Mouse (Mus musculus) CH12.LX (cell line): ENCODE measurements around the gene Capza1.

Experiments used
- CHD2 ChIP-seq: IDR thresholded peaks from 2 replicates; pipeline ENCODE4 v1.6.1; 2011; ENCODE audit warnings: low read length, improper control_type of control experiment
- EP300 ChIP-seq: IDR thresholded peaks from 2 replicates; pipeline ENCODE4 v1.6.1; 2011; ENCODE audit warnings: low read length, improper control_type of control experiment
- USF1 ChIP-seq: IDR thresholded peaks from 2 replicates; pipeline ENCODE4 v1.6.1; 2014; ENCODE audit warnings: low read depth, mild to moderate bottlenecking, inconsistent platforms, low read length, improper control_type of control experiment
- ZKSCAN1 ChIP-seq: IDR thresholded peaks from 2 replicates; pipeline ENCODE4 v1.6.1; 2012; ENCODE audit warnings: low read depth, inconsistent platforms, low read length, improper control_type of control experiment, borderline replicate concordance

- TF ChIP-seq USF1: no peak
- TF ChIP-seq ZKSCAN1: no peak
- no peak for TF ChIP-seq CHD2
- no peak for TF ChIP-seq EP300
These were observed 46.8 kb downstream of the Capza1 start for GRCm38 (mm10) chr3:104817481-104817990.
